Mouse (Mus musculus) B cell, adult 2 months (primary cell): ENCODE measurements at regions not wholly inside any gene's neighbourhood (a gene's known extent, or its start where the extent isn't known, plus 50 kb on each side); places are given as distances from the start of the nearest gene placed in this dataset.

Source experiments
- DNase-seq, 2 experiments: peaks; one replicate each; pipeline ENCODE4 v3.0.0; 2022

- DNase-seq, result no peak
Measured at GRCm38 (mm10) chr15:50246418-50247186, 3638.1 kb upstream of the Gm7489 start.

DNA sequence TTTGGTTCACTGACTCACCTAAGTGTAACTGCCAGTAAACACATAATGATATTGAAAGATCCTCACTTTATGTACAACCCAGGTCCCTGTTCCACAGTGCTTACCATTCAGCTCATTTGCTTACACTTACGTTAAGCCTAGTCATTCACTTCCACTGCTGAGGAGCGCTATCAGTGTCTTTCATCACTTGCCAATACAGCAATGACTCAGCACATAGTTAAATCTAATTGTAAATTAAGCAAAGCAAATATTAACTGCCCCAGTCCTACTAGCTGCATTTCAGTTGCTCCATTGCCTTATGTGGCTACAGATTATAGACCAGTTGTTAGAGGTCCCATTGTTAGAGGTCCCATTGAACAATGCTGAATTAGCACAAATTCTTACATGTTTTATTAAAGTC lies 3624.6 kb upstream of the Gm7489 start:
- DNase-seq, result no peak

- DNase-seq, result peak; percentile 53 to 55
Measured at GRCm38 (mm10) chr15:50261245-50261872, 3623.3 kb upstream of the Gm7489 start.

DNA sequence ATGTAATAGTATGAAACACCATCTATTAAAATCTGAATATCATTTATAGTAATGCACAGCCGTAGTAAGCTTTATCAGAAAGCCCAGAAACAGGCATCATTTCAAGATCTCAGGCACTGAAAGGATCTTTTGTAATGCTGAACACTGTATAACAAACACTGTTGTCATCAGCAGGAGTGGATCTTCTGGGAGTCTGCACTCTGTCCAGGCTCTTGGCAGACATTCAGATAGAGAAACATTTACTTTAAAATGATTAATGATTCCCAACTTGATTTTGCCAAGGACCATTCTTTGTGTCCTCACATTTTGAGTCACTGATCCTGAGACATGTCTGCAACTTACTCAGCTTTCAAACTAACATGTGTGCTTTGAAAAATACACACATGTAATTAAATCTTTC lies 3617.2 kb upstream of the Gm7489 start:
- DNase-seq, result no peak

DNA sequence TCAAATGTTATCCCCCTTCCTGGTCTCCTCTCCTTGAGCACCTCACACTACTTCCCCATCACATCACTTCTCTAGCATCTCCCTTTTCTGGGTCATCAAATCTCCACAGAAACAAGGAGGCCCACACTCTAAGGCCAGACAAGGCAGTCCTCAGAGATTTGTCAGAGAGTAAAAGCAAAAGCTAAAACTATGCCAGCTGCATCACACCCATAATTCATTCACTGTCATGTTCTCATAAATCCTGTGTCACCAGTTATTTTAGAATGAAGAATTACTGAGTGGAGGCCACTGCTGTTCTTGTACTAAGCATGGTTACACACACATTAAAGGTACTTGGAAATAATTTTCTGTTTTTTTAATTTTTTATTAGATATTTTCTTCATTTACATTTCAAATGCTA lies 3613.1 kb upstream of the Gm7489 start:
- no peak for DNase-seq

- no peak for DNase-seq
Measured at GRCm38 (mm10) chr15:50282576-50282975, 3602.1 kb upstream of the Gm7489 start.

DNA sequence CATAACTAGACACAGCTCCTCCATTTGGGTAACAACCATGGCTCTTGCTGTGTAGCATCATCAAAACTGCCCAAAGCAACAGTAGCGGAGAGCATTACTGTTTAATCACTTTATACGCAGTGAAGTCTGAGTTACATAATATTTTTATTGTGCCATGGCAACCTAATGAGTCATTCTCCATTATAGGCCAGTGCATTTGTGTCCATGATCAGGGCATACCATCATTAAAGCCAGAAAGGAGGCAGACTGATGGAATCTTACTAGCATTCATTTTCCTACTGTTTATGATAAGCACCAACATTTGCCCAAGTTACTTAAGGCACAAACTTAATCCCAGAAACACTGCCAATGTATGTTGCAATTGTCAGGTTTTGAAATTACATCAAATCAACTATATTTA lies 3601.2 kb upstream of the Gm7489 start:
- no peak for DNase-seq

DNA sequence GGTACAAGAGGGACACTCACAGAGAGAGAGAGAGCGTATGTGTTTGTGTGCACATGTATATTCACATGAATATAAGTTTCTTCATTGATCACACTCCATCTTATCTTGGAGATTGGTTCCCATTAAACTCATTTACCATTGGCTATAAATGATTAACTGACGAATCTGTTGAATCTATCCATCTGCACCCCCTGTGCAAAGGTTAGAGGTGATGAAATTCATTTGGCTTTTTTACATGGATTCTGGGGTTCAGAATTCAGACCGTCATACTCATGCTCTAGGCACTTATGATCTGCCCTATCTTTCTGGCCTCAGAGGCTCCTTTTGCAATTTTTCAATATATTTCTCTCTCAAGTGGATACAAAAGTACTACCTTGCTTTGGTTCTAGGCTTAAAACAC lies 3582.9 kb upstream of the Gm7489 start:
- DNase-seq, result no peak

GRCm38 (mm10) chr15:50304085-50304484 lies 3580.6 kb upstream of the Gm7489 start:
- no peak for DNase-seq

DNA sequence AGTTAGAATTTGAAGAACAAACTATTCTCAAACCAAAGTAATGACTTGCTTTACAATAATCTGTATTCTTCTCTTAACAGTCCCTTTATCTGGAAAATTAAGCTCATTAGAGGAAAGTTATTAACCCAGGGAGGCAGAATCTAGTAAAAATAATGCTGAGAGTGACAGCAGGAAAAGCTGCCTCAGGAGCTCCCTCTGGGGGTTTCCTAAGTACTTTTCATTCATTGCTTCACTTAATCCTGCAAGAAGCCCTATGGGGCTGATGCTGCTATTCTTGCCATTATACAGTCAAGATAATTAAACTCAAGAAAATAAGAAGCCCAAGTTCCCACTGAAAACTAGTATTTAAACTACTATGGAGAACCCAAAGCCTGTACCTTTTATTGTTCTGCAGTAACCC lies 3563.9 kb upstream of the Gm7489 start:
- peak in 1 of 2 experiments; percentile 7 for DNase-seq

DNA sequence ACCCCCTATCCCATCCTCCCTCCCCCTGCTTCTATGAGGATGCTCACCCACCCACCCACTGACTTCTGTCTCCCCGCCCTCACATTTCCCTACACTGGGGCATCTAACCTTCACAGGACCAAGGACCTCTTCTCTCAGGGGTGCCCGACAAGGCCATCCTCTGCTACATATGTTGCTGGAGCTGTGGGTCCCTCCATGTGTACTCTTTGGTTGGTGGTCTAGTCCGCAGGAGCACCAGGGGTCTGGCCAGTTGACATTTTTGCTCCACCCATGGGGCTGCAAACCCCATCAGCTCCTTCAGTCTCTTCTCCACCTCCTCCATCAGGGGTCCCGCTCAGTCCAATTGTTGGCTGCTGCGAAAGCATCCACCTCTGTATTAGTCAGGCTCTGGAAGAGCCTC lies 3539.2 kb upstream of the Gm7489 start:
- DNase-seq, result no peak

DNA sequence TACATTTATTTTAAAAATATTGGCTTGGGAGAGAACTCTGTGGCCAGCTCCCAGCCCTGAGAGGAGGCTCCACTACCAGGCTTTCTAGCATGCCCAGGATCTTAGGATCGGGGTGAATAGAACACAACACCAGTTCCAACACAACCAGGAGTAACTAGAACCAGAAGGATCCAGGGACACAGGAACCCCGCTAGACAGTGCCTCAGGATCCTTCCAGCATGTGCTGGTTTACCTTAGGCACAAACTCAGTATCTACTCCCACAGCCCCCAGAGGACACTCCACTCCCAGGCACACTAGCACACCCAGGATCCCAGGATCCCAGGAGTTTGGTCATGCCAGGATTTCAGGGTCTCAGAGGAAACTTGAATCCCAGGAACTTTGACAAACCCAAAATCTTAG lies 3537.8 kb upstream of the Gm7489 start:
- DNase-seq, result no peak

GRCm38 (mm10) chr15:50360033-50360988 lies 3524.4 kb upstream of the Gm7489 start:
- no peak for DNase-seq

GRCm38 (mm10) chr15:50361334-50361733 lies 3523.4 kb upstream of the Gm7489 start:
- DNase-seq, result peak; percentile 36 to 42

- DNase-seq, result no peak
Measured at GRCm38 (mm10) chr15:50361751-50362507, 3522.8 kb upstream of the Gm7489 start.

DNA sequence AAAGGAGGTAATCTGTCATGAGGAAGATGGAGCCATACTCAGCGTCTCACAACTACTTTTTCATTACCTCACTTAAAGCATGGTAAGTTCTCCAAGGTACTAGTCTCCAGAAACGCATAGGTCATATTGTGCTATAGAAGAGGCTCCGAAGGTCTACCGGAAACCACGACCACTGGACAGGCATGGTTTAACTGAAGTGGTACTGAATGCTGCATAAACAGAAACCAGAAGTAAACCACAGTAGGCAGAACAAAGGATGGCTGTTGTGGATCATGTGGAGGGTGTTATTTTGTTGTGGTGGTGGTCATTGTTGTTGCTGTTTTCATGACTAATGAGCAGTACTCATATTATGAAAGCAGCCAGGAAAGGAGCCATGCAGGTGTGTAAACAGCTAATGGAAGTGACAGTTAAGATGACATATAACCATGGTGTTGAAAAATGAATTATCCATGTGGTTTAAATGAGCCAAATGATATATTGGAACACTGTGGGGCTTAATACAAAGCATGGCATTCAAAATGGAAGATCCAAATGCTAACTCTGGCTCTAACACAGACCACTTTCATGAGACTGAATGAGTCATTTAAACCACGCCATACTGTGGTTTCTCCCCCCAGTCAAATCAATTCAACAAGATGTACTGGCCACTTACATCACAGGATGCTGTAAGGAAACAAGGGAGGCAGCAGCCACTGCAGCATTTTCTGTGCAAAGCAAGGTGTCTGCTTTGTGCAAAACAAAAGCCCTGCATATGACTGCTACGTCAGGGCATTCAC lies 3484.5 kb upstream of the Gm7489 start:
- DNase-seq, result no peak

- DNase-seq, result no peak
Measured at GRCm38 (mm10) chr15:50401386-50401785, 3483.3 kb upstream of the Gm7489 start.

GRCm38 (mm10) chr15:50402551-50402950 lies 3482.2 kb upstream of the Gm7489 start:
- no peak for DNase-seq

- no peak for DNase-seq
Measured at GRCm38 (mm10) chr15:50403883-50404282, 3480.8 kb upstream of the Gm7489 start.

DNA sequence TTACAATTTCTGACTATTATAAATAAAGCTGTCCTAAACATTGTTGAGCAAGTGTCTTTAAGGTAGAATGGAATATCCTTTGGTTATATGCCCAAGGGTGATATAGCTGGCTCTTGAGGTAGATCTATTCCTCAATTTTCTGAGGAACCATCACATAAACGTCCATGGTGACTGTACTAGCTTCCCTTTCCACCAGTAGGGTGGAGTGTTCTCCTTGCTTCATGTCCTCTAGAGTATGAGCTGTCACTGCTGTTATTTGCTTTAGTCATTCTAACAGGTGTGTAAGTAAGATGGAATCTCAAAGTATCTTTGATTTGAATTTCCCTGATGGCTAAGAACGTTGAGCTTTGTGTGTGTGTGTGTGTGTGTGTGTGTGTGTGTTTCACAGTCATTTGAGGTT lies 3475.7 kb upstream of the Gm7489 start:
- no peak for DNase-seq

DNA sequence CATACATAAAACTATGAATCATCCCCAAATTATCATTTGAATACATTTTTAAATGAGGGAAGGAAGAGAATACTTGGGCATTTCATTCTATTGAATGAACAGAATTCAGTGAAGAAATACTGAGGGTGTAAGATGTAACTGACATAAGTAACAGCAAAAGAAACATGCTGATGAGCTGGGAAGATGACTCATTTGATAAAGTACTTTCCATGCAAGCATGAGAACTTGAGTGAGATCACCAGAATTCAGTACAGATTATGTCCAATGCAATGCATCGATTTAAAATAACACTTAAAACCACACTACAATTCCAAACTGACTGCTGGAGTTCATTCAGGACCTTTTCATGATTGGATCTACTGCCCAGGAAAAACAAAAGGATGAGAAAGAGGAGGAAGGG lies 3467.1 kb upstream of the Gm7489 start:
- no peak for DNase-seq

DNA sequence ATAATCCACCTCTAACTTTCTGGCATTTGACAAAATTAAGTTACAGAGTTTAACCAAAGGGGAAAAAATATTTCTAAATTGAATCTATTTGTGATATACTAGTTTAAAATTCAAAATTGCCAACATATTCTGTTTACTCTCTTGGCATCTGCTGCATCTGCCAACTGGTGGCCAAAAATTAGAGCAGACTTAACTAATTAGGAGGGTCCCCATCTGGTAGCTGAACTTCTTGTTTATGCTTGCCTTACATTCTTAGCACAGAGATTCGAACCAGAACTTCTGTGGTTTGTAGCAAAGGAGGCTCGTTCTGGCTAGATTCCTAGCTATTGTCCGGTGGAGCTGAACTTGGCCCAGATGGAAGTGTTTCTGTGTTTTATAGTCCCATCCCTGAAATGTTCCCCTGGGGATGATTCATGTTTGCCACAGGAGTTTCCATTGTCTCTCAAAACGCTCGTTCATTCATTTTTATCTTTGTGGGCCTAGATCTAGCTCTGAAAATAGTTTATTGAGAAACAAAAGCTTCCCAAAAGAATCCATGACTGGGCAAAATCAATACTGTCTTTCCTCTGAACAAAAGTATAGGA lies 3461.5 kb upstream of the Gm7489 start:
- DNase-seq, result no peak
